Mouse (Mus musculus) MN1 (cell line): ENCODE data around the gene Gramd1a.
A peak's percentile ranks its signal among the peaks of the same experiment; 100 is the strongest.

Experiments
- DNase-seq: peaks from one replicate; pipeline ENCODE4 v3.0.0-alpha.2; 2016; ENCODE audit warnings: low spot score

Gene Gramd1a

GRCm38 (mm10) chr7:31151301-31152241, 4.1 kb downstream of the Gramd1a start:
- DNase-seq, result peak; percentile 60

GRCm38 (mm10) chr7:31150566-31151300, 5.0 kb downstream of the Gramd1a start:
- peak; percentile 87 for DNase-seq

DNA sequence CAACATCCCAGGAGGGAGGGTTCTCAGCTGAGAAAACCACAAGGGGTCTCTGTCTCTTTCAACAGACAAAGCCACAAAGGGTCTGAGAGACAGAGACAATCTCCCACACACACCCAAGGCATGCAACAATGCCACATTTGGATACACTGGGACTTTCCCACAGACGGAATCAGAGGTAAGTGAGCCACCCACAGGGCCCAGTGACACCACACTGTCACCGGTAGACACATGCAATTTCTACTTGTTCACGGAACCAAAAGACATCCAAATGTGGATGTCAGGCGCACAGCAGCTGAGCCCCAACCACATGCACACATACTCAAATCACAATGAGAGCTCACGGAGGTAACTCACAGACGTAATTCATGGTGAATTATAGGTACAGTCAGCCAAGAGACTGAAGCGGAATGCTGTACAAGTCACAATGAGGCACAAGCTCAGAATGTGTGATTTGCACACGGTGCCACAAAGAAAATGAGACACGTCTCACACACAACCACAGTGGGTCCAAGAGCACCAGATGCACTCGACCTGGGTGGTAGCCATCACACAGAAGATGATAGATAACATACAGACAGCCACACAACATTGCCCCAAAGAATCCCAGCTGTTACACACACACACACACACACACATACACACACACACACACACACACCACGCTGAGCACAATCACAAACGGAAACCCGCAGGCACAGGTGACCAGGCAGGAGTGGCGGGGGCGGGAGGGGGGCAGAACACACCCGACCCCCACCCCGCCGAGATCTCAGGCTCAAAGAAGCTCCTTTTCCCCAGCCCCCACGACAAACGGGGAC, 5.7 kb downstream of the Gramd1a start:
- peak; percentile 37 for DNase-seq

DNA sequence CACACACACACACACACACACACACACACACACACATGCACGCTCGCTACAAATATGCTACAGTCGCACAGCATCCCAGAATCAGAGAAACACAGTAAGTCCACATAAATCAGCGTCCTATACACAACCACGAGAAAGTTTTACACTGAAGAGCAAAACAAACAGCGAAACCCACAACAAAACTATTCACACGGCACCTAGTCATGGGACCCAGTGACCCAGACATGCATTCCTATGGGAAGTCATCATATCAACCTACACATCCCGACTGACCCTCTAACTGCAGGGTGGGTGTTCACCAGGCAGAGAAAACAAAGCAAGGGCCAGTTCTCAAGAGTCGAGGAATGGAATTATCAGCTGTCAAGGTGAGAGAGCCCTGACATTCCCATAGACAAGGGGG, 6.4 kb downstream of the Gramd1a start:
- DNase-seq, result no peak

DNA sequence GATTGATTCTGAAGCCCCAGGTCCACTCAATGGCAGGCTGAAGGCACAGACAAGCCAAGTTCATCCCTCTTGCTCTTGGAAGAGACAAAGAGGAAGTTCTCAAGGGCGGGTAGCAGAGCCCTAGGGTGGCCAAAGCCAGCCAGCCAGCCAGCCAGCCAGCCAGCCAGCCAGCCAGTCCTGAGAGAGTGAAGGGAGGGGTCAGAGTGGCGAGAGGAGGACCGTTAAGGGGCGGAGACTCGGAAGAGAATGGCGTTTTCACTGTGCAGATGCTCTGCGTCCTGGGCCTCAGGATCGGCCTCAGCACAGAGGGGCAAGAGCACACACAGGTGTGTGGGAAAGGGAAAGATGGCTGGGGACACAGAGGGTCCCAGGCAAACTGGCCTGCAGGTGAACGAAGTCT, 6.9 kb downstream of the Gramd1a start:
- DNase-seq, result peak; percentile 62

DNA sequence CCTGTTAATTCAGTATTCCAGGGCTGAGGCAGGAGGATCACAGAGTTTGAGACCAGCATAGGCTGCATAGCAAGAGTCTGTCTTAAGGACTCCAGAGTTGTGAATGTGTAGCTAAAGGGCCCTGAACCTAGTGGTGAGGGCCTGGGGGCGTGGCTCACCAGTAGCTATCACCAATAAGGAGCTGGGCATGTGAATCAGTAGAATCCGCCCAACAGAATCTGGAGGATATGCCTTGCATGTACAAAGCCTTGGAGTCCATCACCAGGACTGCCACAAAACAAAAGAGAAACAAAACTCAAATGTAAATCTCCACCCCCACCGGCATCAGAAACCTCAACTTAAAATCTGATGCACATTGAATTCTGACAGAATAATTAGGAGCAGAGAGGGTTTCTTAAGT, 7.6 kb downstream of the Gramd1a start:
- DNase-seq, result peak; percentile 63

DNA sequence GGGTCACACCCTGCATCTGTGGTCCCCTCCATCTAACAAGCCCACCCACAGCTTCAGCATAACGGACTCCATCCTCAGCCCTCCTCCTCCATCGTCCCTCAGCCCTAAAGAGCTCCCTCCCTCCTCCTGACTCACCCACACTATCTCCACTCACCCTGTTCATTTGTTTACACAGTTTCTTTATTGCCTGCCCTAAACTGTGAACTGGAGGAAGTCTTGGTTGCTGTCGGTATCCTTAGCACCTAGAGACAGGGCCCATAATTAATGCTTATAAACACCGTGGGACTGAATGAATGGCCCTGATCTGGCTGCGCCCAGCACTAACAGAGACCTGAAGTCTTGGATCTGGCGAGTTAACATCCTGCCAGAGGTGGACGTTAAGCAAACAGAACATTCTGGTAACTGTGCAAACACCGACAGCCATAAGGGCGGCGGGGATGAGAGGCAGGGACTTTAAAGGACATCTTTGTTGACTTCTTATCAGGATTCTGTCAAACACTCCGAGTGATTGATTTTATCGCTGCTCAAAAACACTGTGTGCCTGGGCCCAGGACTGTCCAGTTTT, 10.0 kb downstream of the Gramd1a start:
- peak; percentile 19 for DNase-seq

GRCm38 (mm10) chr7:31144886-31145285, 10.8 kb downstream of the Gramd1a start:
- no peak for DNase-seq

DNA sequence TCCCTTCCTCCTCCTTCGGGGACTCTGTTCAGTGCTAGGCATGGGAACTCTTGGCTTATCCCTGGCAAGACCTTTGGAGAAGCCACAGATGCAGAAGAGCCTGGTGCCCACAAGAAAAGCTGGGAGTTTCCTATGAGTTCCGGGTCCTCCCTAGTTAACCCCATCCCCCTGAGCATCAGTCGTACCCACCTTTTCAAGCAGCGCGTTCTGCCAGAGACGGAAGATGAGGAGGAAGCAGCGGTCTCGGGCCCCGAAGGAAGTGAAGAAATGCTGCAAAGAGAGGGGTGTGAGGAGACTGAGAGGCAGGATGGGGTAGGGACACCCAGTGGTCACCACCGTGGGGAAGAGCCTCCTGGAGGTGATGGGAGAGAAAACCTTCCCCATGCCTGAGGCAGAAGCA, 14.8 kb downstream of the Gramd1a start:
- no peak for DNase-seq

DNA sequence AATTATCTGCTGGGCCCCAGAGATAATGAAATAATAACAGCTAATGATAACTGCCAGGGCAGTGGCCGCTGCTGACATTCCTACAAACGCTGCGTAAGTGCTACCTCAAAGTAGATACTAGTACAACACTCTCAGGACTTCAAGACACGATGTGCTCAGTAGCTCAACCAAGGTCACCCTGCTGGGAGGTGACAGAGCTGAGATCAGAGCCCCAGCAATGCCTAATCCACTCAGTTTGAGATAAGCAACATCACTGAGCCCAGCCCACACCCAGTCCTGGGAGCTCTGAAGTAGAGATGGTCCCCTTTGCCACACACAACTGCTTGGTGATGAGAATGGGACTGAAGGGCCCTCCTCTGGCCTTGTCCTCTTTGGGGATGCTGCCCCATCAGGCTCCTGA, 15.4 kb downstream of the Gramd1a start:
- no peak for DNase-seq

DNA sequence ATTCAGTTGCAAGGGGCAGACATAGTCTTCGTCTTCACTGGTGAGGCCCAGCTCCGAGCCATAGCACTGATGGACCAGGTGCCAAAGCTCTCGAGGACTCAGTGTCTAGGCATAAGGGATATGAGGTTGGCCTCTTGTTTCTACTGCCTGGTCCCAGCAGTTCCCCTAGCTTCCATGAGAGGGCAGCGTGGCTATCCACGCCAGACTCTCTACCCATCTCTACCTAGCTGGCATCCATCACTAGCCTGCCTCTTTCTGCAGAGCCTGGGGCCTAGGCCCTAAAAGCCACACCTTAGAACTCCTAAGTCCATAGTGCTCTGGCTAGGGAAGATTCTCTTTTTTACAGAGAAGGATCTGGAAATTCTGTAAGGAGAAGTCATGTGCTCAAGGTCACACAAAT, 15.9 kb downstream of the Gramd1a start:
- DNase-seq, result no peak

DNA sequence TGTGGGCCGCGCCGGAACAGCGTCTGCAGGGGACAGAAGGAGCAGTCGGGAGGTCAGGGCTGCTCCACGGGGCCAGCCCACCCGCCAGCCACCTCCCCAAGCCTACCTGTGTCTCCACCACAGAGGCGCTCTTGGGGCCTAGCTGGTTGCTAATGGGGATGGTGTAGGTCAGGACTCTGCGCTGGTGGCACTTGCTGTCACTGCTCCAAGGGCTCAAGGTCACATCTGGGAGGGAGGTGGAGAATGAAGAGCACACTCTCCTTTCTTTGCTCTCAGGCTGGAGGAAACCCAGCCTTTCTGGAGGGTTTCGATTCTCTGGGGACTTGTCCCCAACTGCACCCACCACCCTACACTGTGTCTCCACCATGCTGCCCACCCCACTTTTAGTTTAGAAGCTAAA, 20.0 kb downstream of the Gramd1a start:
- DNase-seq, result no peak

- DNase-seq, result no peak
These were observed 23.8 kb downstream of the Gramd1a start for GRCm38 (mm10) chr7:31131866-31132265.

GRCm38 (mm10) chr7:31130841-31131240, 24.9 kb downstream of the Gramd1a start:
- peak; percentile 69 for DNase-seq

DNA sequence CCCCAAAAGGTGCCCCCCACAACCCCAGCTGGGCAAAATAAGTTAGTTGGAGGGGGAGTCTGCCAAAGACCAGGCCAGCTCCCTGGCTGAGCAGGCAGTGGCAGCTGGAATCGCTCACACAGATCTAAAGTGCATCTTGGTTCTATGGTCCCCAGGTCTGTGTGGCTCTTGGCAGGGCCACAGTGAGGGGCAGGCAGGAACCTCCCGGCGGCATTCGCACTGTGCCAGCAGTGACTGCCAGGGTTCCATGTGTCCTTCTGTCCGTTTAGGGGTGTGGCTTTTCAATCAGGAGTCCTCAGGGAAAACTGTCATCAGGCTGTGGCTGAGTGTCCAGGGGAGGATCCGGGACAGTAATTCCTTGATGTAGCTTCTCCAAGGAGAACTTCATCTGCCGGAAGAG, 25.5 kb downstream of the Gramd1a start:
- no peak for DNase-seq

DNA sequence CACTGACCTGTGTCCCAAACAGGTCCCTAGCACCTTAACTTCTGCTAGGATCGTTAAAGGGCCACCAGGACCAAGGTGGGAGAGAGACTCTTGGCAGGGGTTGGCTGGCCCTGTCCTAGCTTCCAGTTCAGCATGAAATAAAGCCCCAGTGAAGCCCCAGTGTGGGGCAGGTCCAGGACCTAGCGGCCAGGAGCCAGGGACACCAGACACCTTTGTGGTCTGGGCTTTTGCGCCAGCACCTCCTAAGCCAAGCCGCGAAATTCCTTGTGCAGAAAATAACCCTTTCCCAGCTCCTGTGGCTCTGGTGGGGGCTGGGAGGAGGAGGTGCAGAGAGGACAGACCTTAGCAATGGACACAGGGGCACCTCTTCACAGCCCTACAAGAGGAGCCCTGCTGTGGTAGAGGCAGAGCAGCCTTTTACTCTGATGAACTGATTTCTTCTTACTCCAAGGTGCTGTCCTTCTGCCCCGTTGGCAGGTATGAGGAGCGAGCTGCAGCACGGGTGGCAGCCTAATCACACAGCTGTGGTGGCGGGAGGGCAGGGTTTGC, 27.5 kb downstream of the Gramd1a start:
- DNase-seq, result no peak

- DNase-seq, result peak; percentile 58
These were observed 28.6 kb downstream of the Gramd1a start, which contains the start of gene Scn1b for GRCm38 (mm10) chr7:31126851-31127724. Gene Scn1b (minus strand): TSS chr7:31127003.

- no peak for DNase-seq
These were observed 29.4 kb downstream of the Gramd1a start for GRCm38 (mm10) chr7:31126211-31126751.

DNA sequence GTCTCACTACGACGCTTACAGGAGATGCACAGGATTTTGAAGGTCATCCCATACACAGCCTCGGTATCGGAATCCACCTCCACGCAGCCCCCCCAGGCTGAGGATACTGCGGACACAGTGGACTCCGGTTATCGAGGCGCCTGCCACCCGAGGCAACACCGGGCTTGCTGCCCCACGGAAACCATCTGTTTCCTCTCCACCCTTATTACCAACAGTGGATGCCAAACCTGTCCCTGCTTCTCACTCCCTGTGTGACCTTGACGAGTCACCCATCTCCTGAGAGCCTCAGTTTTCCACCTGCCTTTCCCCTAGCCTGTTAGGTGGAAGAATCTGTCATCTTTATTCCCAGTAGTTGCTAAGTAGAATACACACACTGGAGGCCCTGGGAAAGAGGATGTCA, 30.6 kb downstream of the Gramd1a start:
- DNase-seq, result no peak

GRCm38 (mm10) chr7:31124381-31124780, 31.3 kb downstream of the Gramd1a start:
- no peak for DNase-seq
